Mouse (Mus musculus) myocyte (in vitro differentiated cells): ENCODE results near the gene Tpra1.

Experiments used
- E2F4 ChIP-seq: IDR thresholded peaks from one replicate; pipeline ENCODE4 v1.6.1; 2011; ENCODE audit warnings: mild to moderate bottlenecking, control low read depth, moderate library complexity; ENCODE audit not compliant: insufficient read depth
- MAX ChIP-seq: IDR thresholded peaks from one replicate; pipeline ENCODE4 v1.6.1; 2011; ENCODE audit warnings: low read depth, mild to moderate bottlenecking, control low read depth
- MYOD1 ChIP-seq, 3 experiments: IDR thresholded peaks; one replicate each; pipeline ENCODE4 v1.6.1; 2011; ENCODE audit warnings: control low read depth in 2 of 3, low read depth in 2 of 3, mild to moderate bottlenecking in 2 of 3, moderate library complexity in 1 of 3; ENCODE audit not compliant: insufficient read length in 2 of 3, control insufficient read depth in 1 of 3
- MYOG ChIP-seq, 3 experiments: IDR thresholded peaks; one replicate each; pipeline ENCODE4 v1.6.1; 2011; ENCODE audit warnings: control low read depth in 2 of 3, low read depth in 2 of 3, mild to moderate bottlenecking in 2 of 3; ENCODE audit not compliant: insufficient read length in 2 of 3, control insufficient read depth in 1 of 3, insufficient read depth in 1 of 3
- POLR2A ChIP-seq: IDR thresholded peaks from one replicate; pipeline ENCODE4 v1.6.1; 2011; ENCODE audit warnings: low read depth, mild to moderate bottlenecking, control low read depth, moderate library complexity; ENCODE audit not compliant: insufficient read length
- POLR2AphosphoS2 ChIP-seq: IDR thresholded peaks from one replicate; pipeline ENCODE4 v1.6.1; 2011; ENCODE audit warnings: low read depth, control low read depth; ENCODE audit not compliant: insufficient read length
- TCF12 ChIP-seq: IDR thresholded peaks from one replicate; pipeline ENCODE4 v1.6.1; 2011; ENCODE audit warnings: mild to moderate bottlenecking, control low read depth; ENCODE audit not compliant: poor library complexity, insufficient read depth, severe bottlenecking
- TCF3 ChIP-seq: IDR thresholded peaks from one replicate; pipeline ENCODE4 v1.6.1; 2011; ENCODE audit warnings: low read depth, control low read depth; ENCODE audit not compliant: insufficient read length
- USF1 ChIP-seq: IDR thresholded peaks from one replicate; pipeline ENCODE4 v1.6.1; 2011; ENCODE audit warnings: low read depth, mild to moderate bottlenecking, control low read depth, moderate library complexity

GRCm38 (mm10) chr6:88957801-88958211 lies 55.8 kb downstream of the Tpra1 start:
- TF ChIP-seq USF1 (no peak), MYOD1 (IDR thresholded peaks at IDR 0.05; ENCODE audit: control insufficient read depth in 1 of 3, insufficient read length in 2 of 3, low read depth in 2 of 3) (no peak), MYOG (IDR thresholded peaks at IDR 0.05; ENCODE audit: control insufficient read depth in 1 of 3, insufficient read depth in 1 of 3, insufficient read length in 2 of 3, low read depth in 2 of 3) (no peak), POLR2A (no peak), MAX (no peak), TCF12 (no peak), E2F4 (no peak), TCF3 (no peak), POLR2AphosphoS2 (no peak)
